Mouse (Mus musculus): Measurements from ENCODE around the gene Ica1.

- TF ChIP-seq CTCF (IDR thresholded peaks at IDR 0.05; ENCODE audit: borderline replicate concordance, control insufficient read depth, extremely low read depth, insufficient read depth, low read length, poor library complexity) (no peak), POLR2A (IDR thresholded peaks at IDR 0.05; ENCODE audit: control insufficient read depth, extremely low read depth, insufficient read depth, low read length, poor library complexity) (no peak)
Observed at GRCm38 (mm10) chr6:8717967-8718366, 60.3 kb downstream of the Ica1 start.

Data from thymus, adult 2 months (tissue).